Mouse (Mus musculus) lung, embryonic 14.5 days (tissue): ENCODE data around the gene Dclk1. TPM values are rescaled to one million over a fixed set of nuclear protein-coding genes. Genes with fewer than 3 reads are reported as not detected.

Experiments used
- ATAC-seq: fragments of 200-750 bp; cut with Nextera tagmentation; 2 replicates; pipeline ENCODE4 v1.8.0; 2017; ENCODE audit warnings: mild to moderate bottlenecking, moderate TSS enrichment, moderate library complexity; ENCODE audit not compliant: insufficient read depth
- DNase-seq: peaks from one replicate; pipeline ENCODE4 v3.0.0-alpha.2; 2015
- H3K27ac ChIP-seq: fragments of 300-500 bp; sonication (generic); 2 replicates; pipeline ENCODE4 v1.5.1; 2014; ENCODE audit warnings: low read depth, mild to moderate bottlenecking, moderate library complexity
- H3K27me3 ChIP-seq: fragments of 300-500 bp; sonication (generic); 2 replicates; pipeline ENCODE4 v1.6.1; 2014; ENCODE audit warnings: low read length, control low read depth; ENCODE audit not compliant: insufficient read depth
- H3K36me3 ChIP-seq: fragments of 300-500 bp; sonication (generic); 2 replicates; pipeline ENCODE4 v1.6.1; 2014; ENCODE audit warnings: control low read depth; ENCODE audit not compliant: insufficient read depth
- H3K4me1 ChIP-seq: fragments of 300-500 bp; sonication (generic); 2 replicates; pipeline ENCODE4 v1.6.1; 2014; ENCODE audit warnings: antibody characterized with exemption, control low read depth; ENCODE audit not compliant: insufficient read depth
- H3K4me2 ChIP-seq: fragments of 300-500 bp; sonication (generic); 2 replicates; pipeline ENCODE4 v1.6.1; 2014; ENCODE audit warnings: mild to moderate bottlenecking
- H3K4me3 ChIP-seq: fragments of 300-500 bp; sonication (generic); 2 replicates; pipeline ENCODE4 v1.5.1; 2014; ENCODE audit warnings: low read depth, low read length
- H3K9ac ChIP-seq: fragments of 300-500 bp; sonication (generic); 2 replicates; pipeline ENCODE4 v1.6.1; 2014
- H3K9me3 ChIP-seq: fragments of 300-500 bp; sonication (generic); 2 replicates; pipeline ENCODE4 v1.6.1; 2016; ENCODE audit warnings: low read depth, low read length, control low read depth
- CTCF ChIP-seq: IDR thresholded peaks from 2 replicates; pipeline ENCODE4 v1.5.1; 2016; ENCODE audit warnings: antibody characterized with exemption, low read depth
- WGBS: fragments of 180-500 bp; shearing (Covaris S2); extraction: QIAGEN DNeasy Blood & Tissue Kit; methylation state at CpG from one replicate; pipeline ENCODE4 v1.1.7; 2014; 5-methylcytosine and 5-hydroxymethylcytosine counted together
- polyA plus RNA-seq: library from polyadenylated mRNA; unstranded; fragments of >200 nt; fragmentation: Nextera tagmentation; extraction: Ambion mirVana; gene quantifications from 2 replicates; pipeline ENCODE4 v1.2.1, GENCODE M21; 2014

The Dclk1 gene
- polyA plus RNA-seq, 1 experiment from 2014 or later, result 11.3 TPM

DNA sequence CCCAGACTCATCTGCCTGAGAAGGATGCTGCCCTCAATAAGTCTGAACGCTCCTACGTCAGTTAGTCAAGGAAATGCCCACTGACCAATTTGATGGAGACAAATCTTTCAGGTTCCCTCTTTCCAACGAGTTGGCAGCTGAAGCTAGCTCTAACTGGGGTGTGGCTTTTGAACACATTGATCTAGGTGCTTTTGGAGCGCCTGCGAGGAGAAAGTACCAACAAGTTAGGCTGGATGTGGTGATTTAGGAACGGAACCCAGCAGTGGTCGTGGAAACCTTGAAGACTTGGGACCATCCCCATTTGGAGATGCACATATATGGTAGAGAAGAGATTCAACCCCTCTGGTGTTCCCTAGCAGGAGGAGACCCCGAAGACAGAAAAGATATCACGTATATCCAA, 303.8 kb downstream of the Dclk1 start:
- H3K4me1 ChIP-seq, result 0 out of 2 replicates have a peak, but pooled peaks cover 11% of the 10 kb centered on the region
- TF ChIP-seq CTCF, result no peak
- no peak overlapping the region for H3K4me2 ChIP-seq
- no peaks in the 10 kb centered on the region for H3K27me3 ChIP-seq
- ATAC-seq (no peak), DNase-seq (no peak)
- H3K27ac ChIP-seq, result no peak overlapping the region
- no peaks in the 10 kb centered on the region for H3K9me3 ChIP-seq
- no peaks in the 10 kb centered on the region for H3K36me3 ChIP-seq
- no peak overlapping the region for H3K4me3 ChIP-seq
- WGBS, result 88% methylated on average over 9 of the region's 9 CpGs
- no peak overlapping the region for H3K9ac ChIP-seq

- Histone ChIP-seq H3K4me3 (no peak overlapping the region), H3K4me2 (no peak overlapping the region), H3K27me3 (no peaks in the 10 kb centered on the region), H3K4me1 (0 out of 2 replicates have a peak, but pooled peaks cover 11% of the 10 kb centered on the region), H3K9me3 (no peaks in the 10 kb centered on the region), H3K9ac (no peak overlapping the region), H3K36me3 (no peaks in the 10 kb centered on the region), H3K27ac (no peak overlapping the region)
- DNase-seq, result no peak
- no peak for TF ChIP-seq CTCF
- 30% methylated on average over 2 of the region's 2 CpGs for WGBS
- no peak for ATAC-seq
Measured at GRCm38 (mm10) chr3:55547106-55547505, 304.9 kb downstream of the Dclk1 start.

GRCm38 (mm10) chr3:55549376-55549775, 307.2 kb downstream of the Dclk1 start:
- TF ChIP-seq CTCF, result no peak
- H3K36me3 ChIP-seq, result no peaks in the 10 kb centered on the region
- H3K4me3 ChIP-seq, result no peak overlapping the region
- no peak overlapping the region for H3K27ac ChIP-seq
- 0 out of 2 replicates have a peak, but pooled peaks cover 3% of the 10 kb centered on the region for H3K4me1 ChIP-seq
- H3K9ac ChIP-seq, result no peak overlapping the region
- H3K9me3 ChIP-seq, result no peaks in the 10 kb centered on the region
- H3K27me3 ChIP-seq, result no peaks in the 10 kb centered on the region
- no peak overlapping the region for H3K4me2 ChIP-seq
- 83% methylated on average over 7 of the region's 7 CpGs for WGBS
- DNase-seq, result no peak
- no peak for ATAC-seq

DNA sequence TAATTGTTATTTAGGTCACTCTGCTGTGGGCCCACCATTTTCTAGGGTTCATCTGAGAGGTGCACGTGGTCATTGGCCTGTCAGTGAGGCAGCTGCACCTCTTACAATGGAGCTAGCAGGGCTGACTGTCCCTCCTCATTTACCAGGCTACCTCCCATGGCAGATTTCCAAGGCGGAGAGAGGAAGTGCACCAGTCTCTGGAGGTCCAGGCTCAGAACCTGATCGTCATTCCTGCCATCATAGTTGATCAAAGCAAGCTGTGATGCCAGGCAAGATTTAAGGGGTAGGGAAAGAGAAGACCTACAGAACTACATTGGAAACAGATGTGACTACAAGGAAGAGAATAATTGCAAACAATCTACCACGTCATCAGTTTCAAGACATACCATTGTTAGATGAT, 308.8 kb downstream of the Dclk1 start:
- Histone ChIP-seq H3K9ac (no peak overlapping the region), H3K4me3 (no peak overlapping the region), H3K27ac (no peak overlapping the region), H3K9me3 (no peaks in the 10 kb centered on the region), H3K4me2 (no peak overlapping the region), H3K36me3 (no peaks in the 10 kb centered on the region), H3K4me1 (no peaks in the 10 kb centered on the region), H3K27me3 (no peaks in the 10 kb centered on the region)
- TF ChIP-seq CTCF, result no peak
- DNase-seq (no peak), ATAC-seq (no peak)
- 55% methylated on average over 4 of the region's 4 CpGs for WGBS

DNA sequence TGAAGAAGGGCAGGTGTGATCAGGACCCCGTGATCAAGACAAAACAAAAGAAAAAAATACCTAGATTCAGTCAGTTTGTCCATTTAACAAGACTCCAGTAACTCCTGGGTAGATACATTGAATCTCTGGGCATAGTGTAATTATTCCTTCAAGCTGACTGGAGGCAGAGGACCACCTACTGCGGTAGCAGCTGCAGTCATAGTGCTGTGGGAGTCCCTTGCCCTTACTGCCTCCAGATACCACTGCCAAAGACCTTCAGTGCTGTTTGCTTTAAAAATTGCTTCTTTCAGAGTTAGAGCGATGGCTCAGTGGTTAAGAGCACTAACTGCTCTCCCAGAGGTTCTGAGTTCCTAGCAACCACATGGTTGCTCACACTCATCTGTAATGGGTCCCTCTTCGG, 309.7 kb downstream of the Dclk1 start:
- H3K9me3 ChIP-seq, result no peaks in the 10 kb centered on the region
- ATAC-seq (no peak), DNase-seq (no peak)
- TF ChIP-seq CTCF, result no peak
- no peak overlapping the region for H3K27ac ChIP-seq
- no peaks in the 10 kb centered on the region for H3K27me3 ChIP-seq
- no peak overlapping the region for H3K9ac ChIP-seq
- H3K4me1 ChIP-seq, result no peaks in the 10 kb centered on the region
- no peak overlapping the region for H3K4me3 ChIP-seq
- 68% methylated on average over 4 of the region's 4 CpGs for WGBS
- H3K36me3 ChIP-seq, result no peaks in the 10 kb centered on the region
- no peak overlapping the region for H3K4me2 ChIP-seq

- H3K9me3 ChIP-seq, result no peaks in the 10 kb centered on the region
- no peak overlapping the region for H3K4me2 ChIP-seq
- no peaks in the 10 kb centered on the region for H3K4me1 ChIP-seq
- no peak for TF ChIP-seq CTCF
- H3K4me3 ChIP-seq, result no peak overlapping the region
- DNase-seq (no peak), ATAC-seq (no peak)
- H3K27ac ChIP-seq, result no peak overlapping the region
- WGBS, result 88% methylated on average over 9 of the region's 9 CpGs
- H3K9ac ChIP-seq, result no peak overlapping the region
- H3K27me3 ChIP-seq, result no peaks in the 10 kb centered on the region
- H3K36me3 ChIP-seq, result no peaks in the 10 kb centered on the region
Measured at GRCm38 (mm10) chr3:55553031-55553430, 310.9 kb downstream of the Dclk1 start.

- Histone ChIP-seq H3K36me3 (no peaks in the 10 kb centered on the region), H3K27ac (no peak overlapping the region), H3K4me2 (no peak overlapping the region), H3K9me3 (no peaks in the 10 kb centered on the region), H3K4me1 (no peaks in the 10 kb centered on the region), H3K4me3 (no peak overlapping the region), H3K27me3 (no peaks in the 10 kb centered on the region), H3K9ac (no peak overlapping the region)
- 78% methylated on average over 6 of the region's 6 CpGs for WGBS
- DNase-seq (no peak), ATAC-seq (no peak)
- TF ChIP-seq CTCF, result no peak
Measured at GRCm38 (mm10) chr3:55555848-55556247, 313.7 kb downstream of the Dclk1 start.

DNA sequence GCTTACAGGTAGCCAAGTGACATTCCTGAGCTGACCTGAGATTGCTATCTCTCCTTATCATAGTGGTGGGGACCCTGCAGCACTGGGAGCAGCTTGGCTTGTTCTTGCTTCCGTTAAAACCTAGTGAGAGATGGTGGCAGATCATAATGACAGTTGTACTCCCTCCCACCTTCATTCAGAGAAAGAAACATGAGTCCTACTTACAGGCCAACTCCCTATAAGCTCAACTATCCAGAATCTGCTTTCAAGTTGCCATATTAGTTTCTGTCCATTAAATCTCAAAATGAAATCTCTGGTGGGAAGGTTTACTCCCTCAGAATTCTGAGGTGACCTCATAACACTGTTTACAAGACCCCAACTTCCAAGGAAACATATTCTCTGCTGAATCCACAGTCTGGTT, 316.4 kb downstream of the Dclk1 start:
- Histone ChIP-seq H3K4me2 (no peak overlapping the region), H3K9ac (no peak overlapping the region), H3K27ac (no peak overlapping the region), H3K4me3 (no peak overlapping the region), H3K4me1 (no peaks in the 10 kb centered on the region), H3K9me3 (no peaks in the 10 kb centered on the region), H3K27me3 (no peaks in the 10 kb centered on the region), H3K36me3 (no peaks in the 10 kb centered on the region)
- ATAC-seq (no peak), DNase-seq (no peak)
- no peak for TF ChIP-seq CTCF
- WGBS, result 30% methylated on average over 1 of the region's 1 CpGs
